8 mouse cellular contexts compared by ENCODE assay signal in genomic region chr7:143480498-143480897, GRCm38 (mm10). TPM values are rescaled to one million over a fixed set of nuclear protein-coding genes. Genes with fewer than 3 reads are reported as not detected.
DNase-seq lines count a peak whose midpoint lies in the region; ATAC-seq and TF ChIP-seq lines count a peak whose summit lies in the region.

No protein-coding gene starts in this region.

- H3K4me1 ChIP-seq in kidney, postnatal 0 days (replicated peaks; ENCODE audit: insufficient read depth, low read length), result no peaks in the 10 kb centered on the region
- peaks cover 5% of the 10 kb centered on the region; the same call in 1 of the 2 replicates for H3K4me1 ChIP-seq in kidney, embryonic 16.5 days (ENCODE audit: insufficient read depth, low read length)
- H3K4me1 ChIP-seq in E14TG2a.4 (replicated peaks; ENCODE audit: low read depth, low read length), result peaks cover 65% of the 10 kb centered on the region
- H3K4me1 ChIP-seq in liver, embryonic 14.5 days (replicated peaks; ENCODE audit: control insufficient read depth in 2 of 2, insufficient read depth in 2 of 2, low read length in 1 of 2), result no peaks in the 10 kb centered on the region; a peak in 1 of 4 replicates
- no peaks in the 10 kb centered on the region for H3K4me1 ChIP-seq in hindbrain, embryonic 14.5 days (replicated peaks; ENCODE audit: control insufficient read depth, insufficient read depth, low read length)

- no peaks in the 10 kb centered on the region for H3K27me3 ChIP-seq in kidney, postnatal 0 days (ENCODE audit: insufficient read depth, low read length)
- H3K27me3 ChIP-seq in kidney, embryonic 16.5 days (ENCODE audit: insufficient read depth, low read length), result no peaks in the 10 kb centered on the region
- H3K27me3 ChIP-seq in E14TG2a.4 (ENCODE audit: insufficient read depth, low read length), result peaks cover 63% of the 10 kb centered on the region
- H3K27me3 ChIP-seq in liver, embryonic 14.5 days (ENCODE audit: control insufficient read depth, insufficient read depth, low read length), result no peaks in the 10 kb centered on the region; the same call in 1 of the 2 replicates
- no peaks in the 10 kb centered on the region for H3K27me3 ChIP-seq in hindbrain, embryonic 14.5 days (ENCODE audit: control insufficient read depth, insufficient read depth, low read length)

- intact Hi-C loops in gastrocnemius, postnatal 36 days (cut with DNase I), result loop anchor here (2.0 kb wide), 1 partner anchor 26 kb away; no protein-coding TSS in a partner anchor

- no peak overlapping the region for H3K27ac ChIP-seq in kidney, postnatal 0 days
- no peak overlapping the region for H3K27ac ChIP-seq in kidney, embryonic 16.5 days (ENCODE audit: low read length)
- no peak overlapping the region for H3K27ac ChIP-seq in liver, embryonic 14.5 days
- no peak overlapping the region for H3K27ac ChIP-seq in hindbrain, embryonic 14.5 days

- no peak for TF ChIP-seq EP300 in liver, embryonic 14.5 days (IDR thresholded peaks at IDR 0.05; ENCODE audit: low read depth)

- 26% methylated on average over 13 of the region's 13 CpGs for WGBS in kidney, postnatal 0 days
- WGBS in kidney, embryonic 16.5 days, result 32% methylated on average over 13 of the region's 13 CpGs
- 21% methylated on average over 13 of the region's 13 CpGs for WGBS in liver, embryonic 14.5 days (ENCODE audit: insufficient replicate concordance)
- WGBS in hindbrain, embryonic 14.5 days, result 34% methylated on average over 13 of the region's 13 CpGs

- TF ChIP-seq CTCF in kidney, postnatal 0 days (IDR thresholded peaks at IDR 0.05; ENCODE audit: low read depth), result peak; percentile 76
- peak; percentile 84 for TF ChIP-seq CTCF in E14TG2a.4 (conservative IDR thresholded peaks at IDR 0.05; ENCODE audit: low read length)
- peak; percentile 89 for TF ChIP-seq CTCF in liver, embryonic 14.5 days (IDR thresholded peaks at IDR 0.05; ENCODE audit: low read depth)

- no peaks in the 10 kb centered on the region for H3K9me3 ChIP-seq in kidney, postnatal 0 days (replicated peaks; ENCODE audit: low read length)
- H3K9me3 ChIP-seq in kidney, embryonic 16.5 days (ENCODE audit: low read length), result no peaks in the 10 kb centered on the region
- no peaks in the 10 kb centered on the region for H3K9me3 ChIP-seq in E14TG2a.4 (ENCODE audit: low read length)
- H3K9me3 ChIP-seq in liver, embryonic 14.5 days (ENCODE audit: control insufficient read depth, low read length), result no peaks in the 10 kb centered on the region
- H3K9me3 ChIP-seq in hindbrain, embryonic 14.5 days (ENCODE audit: control insufficient read depth, low read length), result no peaks in the 10 kb centered on the region

- H3K36me3 ChIP-seq in kidney, postnatal 0 days (ENCODE audit: insufficient read depth, low read length), result no peaks in the 10 kb centered on the region
- no peaks in the 10 kb centered on the region for H3K36me3 ChIP-seq in kidney, embryonic 16.5 days (ENCODE audit: insufficient read depth, low read length)
- no peaks in the 10 kb centered on the region; the same call in 1 of the 2 replicates for H3K36me3 ChIP-seq in E14TG2a.4 (ENCODE audit: insufficient read depth, low read length)
- H3K36me3 ChIP-seq in liver, embryonic 14.5 days (replicated peaks; ENCODE audit: control insufficient read depth, insufficient read depth, low read depth), result no peaks in the 10 kb centered on the region
- H3K36me3 ChIP-seq in hindbrain, embryonic 14.5 days (replicated peaks; ENCODE audit: control insufficient read depth, insufficient read depth), result no peaks in the 10 kb centered on the region

- no peak for ATAC-seq in kidney, postnatal 0 days (replicated peaks; ENCODE audit: low FRiP score, low read depth)
- ATAC-seq in kidney, embryonic 16.5 days (ENCODE audit: low FRiP score, low TSS enrichment), result no peak
- ATAC-seq in liver, embryonic 14.5 days (ENCODE audit: insufficient read depth), result 0 out of 2 replicates have a peak, but pooled peaks have one; percentile 26
- ATAC-seq in hindbrain, embryonic 14.5 days (ENCODE audit: low FRiP score), result no peak

- peak; percentile 67 for DNase-seq in kidney, postnatal 0 days (ENCODE audit: low spot score)
- DNase-seq in adrenal gland, postnatal 10 days, result peak; percentile 87
- peak; percentile 58 to 63 for DNase-seq in gastrocnemius, postnatal 36 days
- no peak for DNase-seq in liver, embryonic 14.5 days (ENCODE audit: low read depth in 3 of 3, low spot score in 3 of 3)
- DNase-seq in spleen, postnatal 4 days (ENCODE audit: low spot score in 2 of 2), result peak; percentile 58 to 89
- no peak for DNase-seq in hindbrain, embryonic 14.5 days (ENCODE audit: low spot score)

- no peak overlapping the region for H3K4me3 ChIP-seq in kidney, postnatal 0 days (replicated peaks; ENCODE audit: low read depth, low read length)
- H3K4me3 ChIP-seq in kidney, embryonic 16.5 days (ENCODE audit: low read length), result no peak overlapping the region
- H3K4me3 ChIP-seq in E14TG2a.4 (replicated peaks; ENCODE audit: low read length), result peak overlapping the region; percentile 53
- no peak overlapping the region for H3K4me3 ChIP-seq in liver, embryonic 14.5 days (ENCODE audit: insufficient read depth in 1 of 2, low read depth in 2 of 2, low read length in 2 of 2)
- no peak overlapping the region for H3K4me3 ChIP-seq in hindbrain, embryonic 14.5 days (replicated peaks; ENCODE audit: low read length)

- no peak overlapping the region for H3K4me2 ChIP-seq in kidney, postnatal 0 days (ENCODE audit: low read length)
- no peak overlapping the region for H3K4me2 ChIP-seq in kidney, embryonic 16.5 days (replicated peaks; ENCODE audit: low read depth, low read length)
- no peak overlapping the region for H3K4me2 ChIP-seq in liver, embryonic 14.5 days (ENCODE audit: low read depth)
- no peak overlapping the region for H3K4me2 ChIP-seq in hindbrain, embryonic 14.5 days (replicated peaks)

- H3K9ac ChIP-seq in kidney, postnatal 0 days (ENCODE audit: low read depth, low read length), result no peak overlapping the region
- no peak overlapping the region for H3K9ac ChIP-seq in kidney, embryonic 16.5 days (replicated peaks; ENCODE audit: low read length)
- no peak overlapping the region for H3K9ac ChIP-seq in liver, embryonic 14.5 days (replicated peaks)
- H3K9ac ChIP-seq in hindbrain, embryonic 14.5 days, result no peak overlapping the region

RNA-seq across cellular contexts. Expression of gene Slc22a18, which starts 7.0 kb away (rescaled TPM):
- 22.1 and 22.7 TPM in 2 replicates for polyA plus RNA-seq in kidney, postnatal 0 days (2015; fragmentation: Nextera tagmentation; extraction: Ambion mirVana)
- 7.2 and 8.3 TPM in 2 replicates for polyA plus RNA-seq in kidney, embryonic 16.5 days (2015; fragmentation: Nextera tagmentation; extraction: Ambion mirVana)
- 10 to 100 TPM in 1 of 2 experiments, 1 to 10 TPM in 1; 6.5 to 15.0 TPM for total RNA-seq in adrenal gland, postnatal 10 days (2021)
- under 1 TPM in 1 of 2 experiments, not detected in 1; 0.25 TPM for total RNA-seq in gastrocnemius, postnatal 36 days (2021)
- polyA plus RNA-seq in liver, embryonic 14.5 days (2012; rRNA removed), result 7.2 and 13.2 TPM in 2 replicates
- 9.4 and 9.8 TPM in 2 replicates for polyA plus RNA-seq in liver, embryonic 14.5 days (2014; fragmentation: Nextera tagmentation; extraction: Ambion mirVana)
- 0.90 and 1.0 TPM in 2 replicates for polyA plus RNA-seq in hindbrain, embryonic 14.5 days (2014; fragmentation: Nextera tagmentation; extraction: Ambion mirVana)

RNA-seq across cellular contexts. Expression of gene Cdkn1c, which starts 19.6 kb away (rescaled TPM):
- 498 and 594 TPM in 2 replicates for polyA plus RNA-seq in kidney, postnatal 0 days (2015; fragmentation: Nextera tagmentation; extraction: Ambion mirVana)
- 675 and 814 TPM in 2 replicates for polyA plus RNA-seq in kidney, embryonic 16.5 days (2015; fragmentation: Nextera tagmentation; extraction: Ambion mirVana)
- 100 to 1,000 TPM; 386 to 453 TPM for total RNA-seq in adrenal gland, postnatal 10 days (2021)
- total RNA-seq in gastrocnemius, postnatal 36 days (2021), result 10 to 100 TPM; 43.2 to 98.2 TPM
- polyA plus RNA-seq in liver, embryonic 14.5 days (2012; rRNA removed), result 48.5 and 71.0 TPM in 2 replicates
- 161 and 167 TPM in 2 replicates for polyA plus RNA-seq in liver, embryonic 14.5 days (2014; fragmentation: Nextera tagmentation; extraction: Ambion mirVana)
- 293 and 336 TPM in 2 replicates for polyA plus RNA-seq in hindbrain, embryonic 14.5 days (2014; fragmentation: Nextera tagmentation; extraction: Ambion mirVana)

RNA-seq across cellular contexts. Expression of gene Phlda2, which starts 22.5 kb away (rescaled TPM):
- polyA plus RNA-seq in kidney, postnatal 0 days (2015; fragmentation: Nextera tagmentation; extraction: Ambion mirVana), result 23.8 and 23.9 TPM in 2 replicates
- 9.1 and 10.4 TPM in 2 replicates for polyA plus RNA-seq in kidney, embryonic 16.5 days (2015; fragmentation: Nextera tagmentation; extraction: Ambion mirVana)
- total RNA-seq in adrenal gland, postnatal 10 days (2021), result under 1 TPM in 1 of 2 experiments, not detected in 1; 0.82 TPM
- not detected for total RNA-seq in gastrocnemius, postnatal 36 days (2021)
- polyA plus RNA-seq in liver, embryonic 14.5 days (2012; rRNA removed), result 18.2 and 31.2 TPM in 2 replicates
- polyA plus RNA-seq in liver, embryonic 14.5 days (2014; fragmentation: Nextera tagmentation; extraction: Ambion mirVana), result 19.3 and 23.2 TPM in 2 replicates
- polyA plus RNA-seq in hindbrain, embryonic 14.5 days (2014; fragmentation: Nextera tagmentation; extraction: Ambion mirVana), result 0.57 and 0.87 TPM in 2 replicates

Comparison
In these comparisons a context has a peak if more than half of its experiments do, and no peak if none do; other contexts are left out.
1. DNase-seq: peak in kidney, postnatal 0 days (single experiment), adrenal gland, postnatal 10 days (single experiment), gastrocnemius, postnatal 36 days (2 of 2) and spleen, postnatal 4 days (2 of 2); none in liver, embryonic 14.5 days (0 of 3) and hindbrain, embryonic 14.5 days (single experiment).
2. Peak in every context shown above with its lines, with median percentiles within 50 percentile points of each other: CTCF ChIP-seq.